Mouse (Mus musculus): Measurements from ENCODE around the gene Basp1. TPM values are rescaled to one million over a fixed set of nuclear protein-coding genes. Genes with fewer than 3 reads are reported as not detected.
"Not testable (repeated sequence)": the region's sequence is repeated elsewhere in the genome, so short reads cannot be mapped to it uniquely, and the experiment has no call there.

Gene Basp1
- polyA plus RNA-seq (2012; rRNA removed), result 108 and 123 TPM in 2 replicates
- 64.9 and 71.9 TPM in 2 replicates for polyA plus RNA-seq (2014; fragmentation: Nextera tagmentation; extraction: Ambion mirVana)

DNA sequence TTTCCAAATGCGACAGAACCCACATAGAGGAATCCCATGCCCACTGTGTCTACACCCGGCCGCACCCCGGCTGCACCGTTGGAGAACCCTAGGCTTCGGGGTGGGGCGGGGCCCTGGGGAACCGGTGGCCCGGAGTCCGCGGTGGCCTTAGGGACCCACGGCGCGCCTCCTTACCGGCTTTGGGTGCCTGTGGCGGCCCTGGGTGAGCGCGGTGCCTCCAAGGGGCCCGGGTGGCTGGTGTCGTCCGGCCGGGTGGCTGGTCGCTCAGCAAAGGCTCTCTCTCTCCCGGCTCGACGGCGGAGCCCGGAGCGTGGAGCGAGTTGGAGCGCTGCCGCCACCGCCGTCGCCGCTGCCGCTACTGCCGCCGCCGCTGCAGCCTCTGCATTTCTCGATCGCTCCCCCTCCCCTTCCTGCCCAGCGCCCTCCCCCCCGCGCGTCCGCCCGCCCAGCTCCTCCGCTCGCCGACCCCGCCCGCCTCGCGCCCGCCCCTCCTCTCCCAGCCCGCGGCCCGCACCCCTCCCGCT is at the start of gene Basp1:
Basp1 (minus strand) TSS at position 387 of the 524 bp plus-strand sequence.
- Histone ChIP-seq H3K36me3 (ENCODE audit: control insufficient read depth, insufficient read depth, low read length) (peaks cover 8% of the 10 kb centered on the region; the same call in 1 of the 2 replicates), H3K9me3 (ENCODE audit: control insufficient read depth, low read length) (no peaks in the 10 kb centered on the region), H3K27me3 (ENCODE audit: control insufficient read depth, insufficient read depth, low read length) (no peaks in the 10 kb centered on the region), H3K27ac (replicated peaks; ENCODE audit: low read depth, low read length) (peak within 1 kb of the TSS; percentile 93), H3K4me1 (ENCODE audit: control insufficient read depth, insufficient read depth, low read length) (0 out of 2 replicates have a peak, but pooled peaks cover 5% of the 10 kb centered on the region), H3K4me2 (replicated peaks; ENCODE audit: low read depth, low read length, severe bottlenecking) (peak within 1 kb of the TSS; percentile 81), H3K4me3 (replicated peaks; ENCODE audit: low read length) (peak within 1 kb of the TSS; percentile 98), H3K9ac (ENCODE audit: low read depth, low read length, severe bottlenecking) (peak within 1 kb of the TSS; percentile 95)
- peak; percentile 74; the same call in 1 of the 2 replicates for TF ChIP-seq POLR2A (IDR thresholded peaks at IDR 0.05; ENCODE audit: borderline replicate concordance, extremely low read depth, insufficient read depth, insufficient read length)
- ATAC-seq (ENCODE audit: low FRiP score, low read depth) (peak; percentile 60), DNase-seq (ENCODE audit: low spot score) (peak; percentile 83)
- 0% methylated on average over 21 of the region's 60 CpGs for WGBS

DNA sequence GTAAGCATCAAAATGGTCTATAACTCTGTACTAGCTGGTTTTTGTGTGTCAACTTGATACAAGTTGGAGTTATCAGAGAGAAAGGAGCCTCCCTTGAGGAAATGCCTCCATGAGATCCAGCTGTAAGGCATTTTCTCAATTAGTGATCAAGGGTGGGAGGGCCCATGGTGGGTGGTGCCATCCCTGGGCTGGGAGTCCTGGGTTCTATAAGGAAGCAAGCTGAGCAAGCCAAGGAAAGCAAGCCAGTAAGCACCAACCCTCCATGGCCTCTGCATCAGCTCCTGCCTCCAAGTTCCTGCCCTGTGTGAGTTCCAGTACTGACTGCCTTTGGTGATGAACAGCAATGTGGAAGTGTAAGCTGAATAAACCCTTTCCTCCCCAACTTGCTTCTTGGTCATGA is 49.5 kb upstream of the Basp1 start:
- ATAC-seq (ENCODE audit: low FRiP score, low read depth); DNase-seq (ENCODE audit: low spot score); H3K9me3 ChIP-seq (ENCODE audit: control insufficient read depth, low read length): not testable (repeated sequence)

DNA sequence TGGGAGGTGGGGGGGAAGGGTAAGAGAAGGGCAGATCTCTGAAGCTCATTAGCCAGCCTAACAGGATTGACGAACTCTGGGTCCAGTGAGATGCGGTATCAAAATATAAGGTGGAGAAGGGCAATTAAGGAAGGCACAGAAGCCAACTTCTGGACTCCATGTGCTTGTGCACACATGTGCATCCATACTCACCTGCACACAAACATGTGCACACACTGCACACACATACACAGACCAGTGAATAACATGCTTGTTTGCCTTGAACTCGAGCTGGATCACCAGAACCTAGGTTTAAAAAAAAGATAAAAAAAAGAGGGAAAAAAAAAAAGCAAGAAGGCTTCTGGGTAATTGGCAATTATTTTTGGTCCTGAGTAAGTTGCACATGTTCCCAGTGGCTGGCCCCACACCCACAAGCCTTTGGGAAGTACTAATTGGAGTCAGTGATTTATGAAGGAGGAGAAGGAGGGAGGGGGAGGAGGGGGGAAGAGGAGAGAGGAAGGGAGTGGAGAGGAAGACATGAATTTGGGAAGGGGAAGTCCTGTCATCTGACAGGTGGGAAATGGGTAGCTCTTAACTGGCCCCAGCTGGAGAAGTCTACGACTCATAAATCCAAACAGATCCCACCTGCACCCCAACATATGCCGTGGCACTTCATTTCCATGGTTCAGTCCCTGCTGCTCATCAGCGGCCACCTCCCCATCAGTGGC is 48.6 kb upstream of the Basp1 start:
- H3K27ac ChIP-seq (replicated peaks; ENCODE audit: low read depth, low read length), result no peak overlapping the region
- H3K36me3 ChIP-seq (ENCODE audit: control insufficient read depth, insufficient read depth, low read length), result no peaks in the 10 kb centered on the region
- DNase-seq (ENCODE audit: low spot score), result no peak
- H3K4me1 ChIP-seq (ENCODE audit: control insufficient read depth, insufficient read depth, low read length), result 0 out of 2 replicates have a peak, but pooled peaks cover 4% of the 10 kb centered on the region
- no peak for ATAC-seq (ENCODE audit: low FRiP score, low read depth)
- no peak overlapping the region for H3K4me3 ChIP-seq (replicated peaks; ENCODE audit: low read length)
- no peak overlapping the region for H3K9ac ChIP-seq (ENCODE audit: low read depth, low read length, severe bottlenecking)
- WGBS, result 14% methylated on average over 6 of the region's 6 CpGs
- H3K4me2 ChIP-seq (replicated peaks; ENCODE audit: low read depth, low read length, severe bottlenecking), result no peak overlapping the region
- no peaks in the 10 kb centered on the region for H3K27me3 ChIP-seq (ENCODE audit: control insufficient read depth, insufficient read depth, low read length)
- no peaks in the 10 kb centered on the region for H3K9me3 ChIP-seq (ENCODE audit: control insufficient read depth, low read length)
- no peak for TF ChIP-seq POLR2A (IDR thresholded peaks at IDR 0.05; ENCODE audit: borderline replicate concordance, extremely low read depth, insufficient read depth, insufficient read length)

More for the DNA sequence above, 49.5 kb upstream of the Basp1 start:
- not testable (repeated sequence) for H3K27ac ChIP-seq (replicated peaks; ENCODE audit: low read depth, low read length); H3K27me3 ChIP-seq (ENCODE audit: control insufficient read depth, insufficient read depth, low read length); H3K36me3 ChIP-seq (ENCODE audit: control insufficient read depth, insufficient read depth, low read length); H3K4me1 ChIP-seq (ENCODE audit: control insufficient read depth, insufficient read depth, low read length); H3K4me3 ChIP-seq (replicated peaks; ENCODE audit: low read length); H3K9ac ChIP-seq (ENCODE audit: low read depth, low read length, severe bottlenecking); H3K4me2 ChIP-seq (replicated peaks; ENCODE audit: low read depth, low read length, severe bottlenecking)

DNA sequence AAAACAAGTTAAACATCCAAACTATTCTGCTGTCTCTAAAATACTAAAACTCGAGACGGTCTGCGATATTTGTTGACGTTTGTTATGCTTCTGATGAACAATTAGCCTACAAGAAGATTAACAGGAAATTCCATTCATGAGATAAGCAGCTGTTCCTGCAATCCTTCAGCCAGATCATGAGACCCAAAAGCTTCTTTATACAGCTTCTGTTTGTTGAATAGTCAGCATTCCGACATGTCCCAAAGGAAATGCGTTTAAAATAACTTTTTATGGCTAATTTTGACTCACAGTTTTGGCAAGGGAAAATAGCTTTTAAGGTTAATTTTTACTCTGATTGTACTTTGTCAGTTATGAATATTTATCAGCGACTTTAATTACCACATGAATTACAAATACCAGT is 46.3 kb upstream of the Basp1 start:
- Histone ChIP-seq H3K9ac (ENCODE audit: low read depth, low read length, severe bottlenecking) (no peak overlapping the region), H3K4me3 (replicated peaks; ENCODE audit: low read length) (no peak overlapping the region), H3K27ac (replicated peaks; ENCODE audit: low read depth, low read length) (no peak overlapping the region), H3K4me2 (replicated peaks; ENCODE audit: low read depth, low read length, severe bottlenecking) (no peak overlapping the region), H3K9me3 (ENCODE audit: control insufficient read depth, low read length) (no peaks in the 10 kb centered on the region), H3K36me3 (ENCODE audit: control insufficient read depth, insufficient read depth, low read length) (no peaks in the 10 kb centered on the region), H3K4me1 (ENCODE audit: control insufficient read depth, insufficient read depth, low read length) (0 out of 2 replicates have a peak, but pooled peaks cover 4% of the 10 kb centered on the region), H3K27me3 (ENCODE audit: control insufficient read depth, insufficient read depth, low read length) (no peaks in the 10 kb centered on the region)
- ATAC-seq (ENCODE audit: low FRiP score, low read depth) (no peak), DNase-seq (ENCODE audit: low spot score) (no peak)
- TF ChIP-seq POLR2A (IDR thresholded peaks at IDR 0.05; ENCODE audit: borderline replicate concordance, extremely low read depth, insufficient read depth, insufficient read length), result no peak
- WGBS, result 50% methylated on average over 7 of the region's 7 CpGs

DNA sequence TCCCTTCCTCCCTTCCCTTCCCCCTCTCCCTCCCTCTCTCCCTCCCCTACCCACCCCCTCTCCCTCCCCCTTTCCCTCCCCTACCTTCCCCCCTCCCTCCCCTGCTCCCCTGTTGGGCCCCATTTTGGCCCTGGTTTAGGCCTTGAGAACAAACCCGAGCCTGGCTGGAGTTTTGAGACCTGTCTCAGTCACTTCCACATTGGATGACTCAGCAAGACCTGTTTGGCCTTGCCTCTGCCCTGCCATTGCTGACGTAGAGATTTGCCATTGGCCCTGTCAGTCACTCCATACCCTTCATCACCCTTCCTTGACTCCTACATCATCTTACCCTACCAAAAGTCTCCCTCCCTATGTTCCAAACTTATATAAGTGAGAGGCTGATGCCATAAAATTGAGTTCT is 43.9 kb upstream of the Basp1 start:
- TF ChIP-seq POLR2A (IDR thresholded peaks at IDR 0.05; ENCODE audit: borderline replicate concordance, extremely low read depth, insufficient read depth, insufficient read length), result no peak
- Histone ChIP-seq H3K4me3 (replicated peaks; ENCODE audit: low read length) (no peak overlapping the region), H3K9me3 (ENCODE audit: control insufficient read depth, low read length) (no peaks in the 10 kb centered on the region), H3K27me3 (ENCODE audit: control insufficient read depth, insufficient read depth, low read length) (no peaks in the 10 kb centered on the region), H3K4me2 (replicated peaks; ENCODE audit: low read depth, low read length, severe bottlenecking) (no peak overlapping the region), H3K4me1 (ENCODE audit: control insufficient read depth, insufficient read depth, low read length) (0 out of 2 replicates have a peak, but pooled peaks cover 6% of the 10 kb centered on the region), H3K27ac (replicated peaks; ENCODE audit: low read depth, low read length) (no peak overlapping the region), H3K36me3 (ENCODE audit: control insufficient read depth, insufficient read depth, low read length) (no peaks in the 10 kb centered on the region), H3K9ac (ENCODE audit: low read depth, low read length, severe bottlenecking) (no peak overlapping the region)
- WGBS, result 75% methylated on average over 2 of the region's 2 CpGs
- ATAC-seq (ENCODE audit: low FRiP score, low read depth), result no peak
- no peak for DNase-seq (ENCODE audit: low spot score)

All from limb, embryonic 14.5 days (tissue).